Mouse (Mus musculus) heart, embryonic 14.5 days (tissue): ENCODE measurements around the gene Dgkd. TPM values are rescaled to one million over a fixed set of nuclear protein-coding genes. Genes with fewer than 3 reads are reported as not detected.

Source experiments
- ATAC-seq: fragments of 200-750 bp; cut with Nextera tagmentation; 2 replicates; pipeline ENCODE4 v1.8.0; 2017; ENCODE audit warnings: low read depth, moderate TSS enrichment; ENCODE audit not compliant: insufficient number of reproducible peaks, insufficient read depth, low FRiP score
- H3K27ac ChIP-seq, 2 experiments: fragments of 200-500 bp in 1 of 2; fragments of 300-500 bp in 1 of 2; sonication (generic) in 1 of 2; replicated peaks in 1 of 2; 2 replicates each; pipeline ENCODE4 v1.5.1; 2012 to 2014; ENCODE audit warnings: low read depth in 2 of 2, low read length in 2 of 2, control low read depth in 1 of 2, mild to moderate bottlenecking in 1 of 2, mixed read lengths in 1 of 2; ENCODE audit not compliant: control insufficient read depth in 1 of 2, insufficient read depth in 1 of 2
- H3K27me3 ChIP-seq: fragments of 300-500 bp; sonication (generic); 2 replicates; pipeline ENCODE4 v1.6.1; 2014; ENCODE audit warnings: mild to moderate bottlenecking, low read length, control low read depth; ENCODE audit not compliant: control insufficient read depth, insufficient read depth
- H3K36me3 ChIP-seq: fragments of 300-500 bp; sonication (generic); 2 replicates; pipeline ENCODE4 v1.6.1; 2014; ENCODE audit warnings: mild to moderate bottlenecking, control low read depth, low read length, mixed read lengths; ENCODE audit not compliant: control insufficient read depth, insufficient read depth
- H3K4me1 ChIP-seq, 2 experiments: fragments of 200-500 bp in 1 of 2; fragments of 300-500 bp in 1 of 2; sonication (generic) in 1 of 2; 2 replicates each; pipeline ENCODE4 v1.6.1; 2012 to 2014; ENCODE audit warnings: low read length in 2 of 2, control low read depth in 1 of 2, mixed read lengths in 1 of 2; ENCODE audit not compliant: control insufficient read depth in 2 of 2, insufficient read depth in 2 of 2
- H3K4me2 ChIP-seq: fragments of 300-500 bp; sonication (generic); 2 replicates; pipeline ENCODE4 v1.6.1; 2014; ENCODE audit warnings: mild to moderate bottlenecking, low read length
- H3K4me3 ChIP-seq, 2 experiments: fragments of 200-500 bp in 1 of 2; fragments of 300-500 bp in 1 of 2; sonication (generic) in 1 of 2; 2 replicates each; pipeline ENCODE4 v1.5.1; 2012 to 2014; ENCODE audit warnings: low read length in 2 of 2, mild to moderate bottlenecking in 2 of 2, control low read depth in 1 of 2, low read depth in 1 of 2, moderate library complexity in 1 of 2; ENCODE audit not compliant: control insufficient read depth in 1 of 2, insufficient read depth in 1 of 2
- H3K9ac ChIP-seq: fragments of 300-500 bp; sonication (generic); 2 replicates; pipeline ENCODE4 v1.6.1; 2014; ENCODE audit warnings: mild to moderate bottlenecking, low read length
- H3K9me3 ChIP-seq: fragments of 300-500 bp; sonication (generic); 2 replicates; pipeline ENCODE4 v1.6.1; 2016; ENCODE audit warnings: low read length, control low read depth; ENCODE audit not compliant: control insufficient read depth
- WGBS: fragments of 180-500 bp; shearing (Covaris S2); extraction: QIAGEN DNeasy Blood & Tissue Kit; methylation state at CpG from one replicate; pipeline ENCODE4 v1.1.7; 2014; 5-methylcytosine and 5-hydroxymethylcytosine counted together
- polyA plus RNA-seq: library from polyadenylated mRNA; unstranded; fragments of >200 nt; fragmentation: Nextera tagmentation; extraction: Ambion mirVana; gene quantifications from 2 replicates; pipeline ENCODE4 v1.2.1, GENCODE M21; 2014

Gene Dgkd
- polyA plus RNA-seq, 1 experiment from 2014 or later: 24.7 TPM

DNA sequence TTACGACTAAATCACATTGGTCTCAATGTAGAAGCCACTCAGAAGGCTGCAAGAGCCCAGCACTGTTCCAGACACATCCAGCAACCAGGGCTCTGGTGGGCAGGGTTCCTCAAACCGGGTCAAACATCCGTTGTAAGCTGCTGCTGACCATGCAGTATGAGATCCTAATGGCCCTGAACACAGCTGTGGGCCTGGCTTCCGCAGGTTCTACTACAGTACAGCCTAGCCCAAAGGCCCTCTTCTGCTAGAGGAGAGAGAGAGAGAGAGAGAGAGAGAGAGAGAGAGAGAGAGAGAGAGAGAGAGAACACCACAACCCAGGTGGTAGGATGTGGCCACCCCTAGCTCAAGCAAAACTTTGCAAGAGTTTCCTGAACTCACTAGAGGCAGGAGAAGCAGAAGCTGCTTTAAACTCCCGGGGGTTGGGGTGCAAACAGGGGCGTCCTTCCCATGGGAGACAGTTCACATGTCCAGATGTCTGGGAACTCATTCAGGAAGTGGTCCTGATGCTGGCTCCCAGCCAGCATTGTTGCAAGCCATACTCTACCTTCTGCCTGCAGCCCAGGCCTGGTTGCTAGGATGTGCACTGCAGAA, 23.4 kb upstream of the Dgkd start:
- Histone ChIP-seq H3K27ac (no peak overlapping the region), H3K9me3 (no peaks in the 10 kb centered on the region), H3K4me2 (no peak overlapping the region), H3K4me1 (peaks cover 5 to 8% of the 10 kb centered on the region in 2 experiments; a peak in 3 of 4 replicates), H3K4me3 (no peak overlapping the region), H3K9ac (no peak overlapping the region), H3K36me3 (no peaks in the 10 kb centered on the region), H3K27me3 (no peaks in the 10 kb centered on the region)
- peak; percentile 26 for ATAC-seq
- 55% methylated on average over 6 of the region's 6 CpGs for WGBS

DNA sequence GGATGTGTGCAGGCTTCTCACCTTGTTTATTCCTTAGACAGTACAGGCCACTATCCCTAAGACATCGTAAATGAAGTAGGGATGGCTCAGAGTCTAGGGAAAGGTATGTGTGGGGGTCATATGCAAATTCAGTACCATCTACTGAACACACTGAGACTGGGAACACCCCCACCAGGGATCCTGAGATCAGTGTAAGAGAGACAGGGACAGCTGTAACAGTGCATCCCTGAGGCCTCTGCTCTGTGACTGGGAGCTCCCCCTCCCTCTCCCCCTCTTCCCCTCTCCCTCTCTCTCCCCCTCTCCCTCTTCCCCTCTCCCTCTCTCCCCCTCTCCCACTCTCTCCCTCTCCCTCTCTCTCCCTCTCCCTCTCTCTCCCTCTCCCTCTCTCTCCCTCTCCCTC, 16.6 kb upstream of the Dgkd start:
- no peaks in the 10 kb centered on the region for H3K9me3 ChIP-seq
- WGBS: 65% methylated on average over 1 of the region's 1 CpGs

DNA sequence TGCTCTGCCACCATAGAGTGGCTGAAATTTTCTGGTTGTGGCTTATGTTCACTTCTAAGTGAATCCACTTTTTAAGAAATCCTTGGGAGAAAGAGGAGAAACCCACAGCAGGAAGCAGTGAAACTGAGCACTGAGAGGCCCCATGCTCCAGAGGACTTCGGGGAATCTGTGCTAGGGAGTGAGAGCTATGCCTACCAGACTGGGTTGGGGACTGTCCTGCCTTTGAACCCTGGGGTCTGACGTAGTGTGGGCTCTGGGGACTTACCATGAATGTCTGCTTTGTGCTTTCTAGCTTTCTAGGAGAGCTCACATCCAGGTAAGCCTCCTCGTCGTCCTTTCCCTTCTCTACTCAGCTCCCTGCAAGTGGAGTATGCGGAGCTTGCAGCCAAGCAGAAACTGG, 16.1 kb upstream of the Dgkd start:
- no peak overlapping the region for H3K27ac ChIP-seq
- no peak overlapping the region for H3K4me2 ChIP-seq
- no peaks in the 10 kb centered on the region for H3K36me3 ChIP-seq
- WGBS: 46% methylated on average over 5 of the region's 5 CpGs
- no peak overlapping the region for H3K4me3 ChIP-seq
- no peaks in the 10 kb centered on the region for H3K27me3 ChIP-seq
- no peaks in the 10 kb centered on the region for H3K4me1 ChIP-seq
- H3K9me3 ChIP-seq: no peaks in the 10 kb centered on the region
- ATAC-seq: no peak
- no peak overlapping the region for H3K9ac ChIP-seq

More for the DNA sequence above, 16.6 kb upstream of the Dgkd start:
- no peaks in the 10 kb centered on the region for H3K27me3 ChIP-seq
- no peak overlapping the region for H3K4me3 ChIP-seq
- no peak overlapping the region for H3K27ac ChIP-seq
- ATAC-seq: no peak
- no peak overlapping the region for H3K9ac ChIP-seq
- H3K4me2 ChIP-seq: no peak overlapping the region
- H3K4me1 ChIP-seq: no peaks in the 10 kb centered on the region
- no peaks in the 10 kb centered on the region for H3K36me3 ChIP-seq

DNA sequence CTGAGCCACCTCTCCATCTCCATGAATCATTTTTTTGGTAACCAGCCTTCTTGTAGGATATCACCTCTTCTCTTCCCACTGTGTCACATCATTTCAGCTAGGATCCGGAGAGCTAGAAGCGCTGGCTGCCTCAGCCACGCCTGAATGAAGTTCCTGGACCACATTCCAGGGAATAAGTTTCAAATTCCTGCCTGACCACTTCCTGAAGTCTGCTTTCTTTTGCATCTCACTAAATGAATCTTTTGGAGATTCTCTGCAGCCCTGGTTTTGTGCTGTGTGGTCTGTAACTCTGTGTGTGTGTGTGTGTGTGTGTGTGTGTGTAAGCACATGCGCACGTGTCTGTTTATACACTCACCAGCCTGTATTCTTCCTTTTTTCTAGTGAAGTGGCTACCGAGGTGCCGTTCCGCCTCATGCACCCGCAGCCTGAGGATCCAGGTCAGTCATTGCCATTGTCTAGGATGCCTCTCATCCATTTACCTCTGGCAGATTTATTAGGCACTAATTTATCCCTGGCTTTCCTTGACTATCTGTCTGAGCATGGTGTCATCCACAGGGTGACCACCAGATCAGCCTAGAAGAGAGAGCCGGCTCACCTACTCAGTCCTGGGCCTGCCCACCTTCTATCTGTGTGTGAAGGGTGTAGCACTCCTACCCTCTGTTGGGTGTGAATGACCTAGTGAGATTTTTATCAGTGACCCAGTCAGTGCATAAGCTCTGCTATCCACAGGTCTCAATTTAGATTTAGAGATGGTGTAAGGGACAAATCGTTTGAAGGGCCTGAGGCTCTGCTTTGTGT, 12.5 kb upstream of the Dgkd start:
- Histone ChIP-seq H3K4me2 (no peak overlapping the region), H3K27ac (no peak overlapping the region), H3K9ac (no peak overlapping the region), H3K36me3 (no peaks in the 10 kb centered on the region), H3K4me1 (no peaks in the 10 kb centered on the region), H3K9me3 (no peaks in the 10 kb centered on the region), H3K4me3 (no peak overlapping the region), H3K27me3 (no peaks in the 10 kb centered on the region)
- 60% methylated on average over 11 of the region's 11 CpGs for WGBS
- no peak for ATAC-seq

GRCm38 (mm10) chr1:87846801-87847474, 6.1 kb upstream of the Dgkd start:
- Histone ChIP-seq H3K9me3 (0 out of 2 replicates have a peak, but pooled peaks cover 4% of the 10 kb centered on the region), H3K4me3 (no peak overlapping the region), H3K4me1 (peaks cover 8 to 11% of the 10 kb centered on the region in 2 experiments; a peak in 3 of 4 replicates), H3K36me3 (no peaks in the 10 kb centered on the region), H3K4me2 (no peak overlapping the region), H3K9ac (no peak overlapping the region), H3K27me3 (no peaks in the 10 kb centered on the region), H3K27ac (no peak overlapping the region; a peak in 1 of 4 replicates)
- WGBS: 43% methylated on average over 2 of the region's 2 CpGs
- ATAC-seq: no peak

DNA sequence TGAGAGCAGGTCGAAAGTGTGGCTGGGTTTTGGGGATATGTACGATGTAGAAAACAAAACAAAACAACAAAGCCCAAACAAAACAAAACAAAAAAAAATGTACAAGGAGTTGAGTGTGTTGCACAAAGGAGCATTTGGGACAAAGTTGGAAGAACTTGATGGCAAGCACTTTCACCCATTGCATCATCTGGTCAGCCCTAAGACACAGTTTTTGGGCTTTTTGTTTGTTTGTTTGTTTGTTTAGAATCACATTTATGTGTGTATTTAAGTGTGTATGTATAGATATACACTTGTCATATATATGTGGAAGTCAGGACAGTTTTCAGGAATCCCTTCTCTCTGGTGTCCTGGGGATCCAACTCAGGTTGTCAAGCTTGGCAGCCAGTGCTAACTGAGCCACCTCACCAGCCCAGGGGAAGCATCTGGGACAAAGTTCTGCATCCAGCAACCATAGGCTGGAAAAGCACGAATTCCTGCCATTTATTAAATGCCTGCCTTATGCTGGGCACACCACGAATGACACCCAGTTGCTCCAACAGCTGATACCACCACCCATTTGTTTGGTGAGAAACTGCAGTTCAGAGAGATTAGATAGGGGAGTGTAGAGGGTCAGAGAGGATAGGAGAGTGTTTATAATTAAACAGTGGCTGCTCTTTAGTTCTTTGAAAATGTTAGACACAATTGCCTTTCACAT, 5.5 kb upstream of the Dgkd start:
- 0 out of 2 replicates have a peak, but pooled peaks cover 4% of the 10 kb centered on the region for H3K9me3 ChIP-seq
- no peak overlapping the region for H3K4me2 ChIP-seq
- no peaks in the 10 kb centered on the region for H3K36me3 ChIP-seq
- H3K27me3 ChIP-seq: no peaks in the 10 kb centered on the region
- no peak overlapping the region for H3K27ac ChIP-seq
- no peak overlapping the region for H3K4me3 ChIP-seq
- H3K9ac ChIP-seq: no peak overlapping the region
- H3K4me1 ChIP-seq: peaks cover 11% of the 10 kb centered on the region in 2 experiments; a peak in 3 of 4 replicates
- no peak for ATAC-seq
- WGBS: 26% methylated on average over 4 of the region's 4 CpGs

GRCm38 (mm10) chr1:87848237-87848996, 4.7 kb upstream of the Dgkd start:
- no peak overlapping the region for H3K27ac ChIP-seq
- H3K36me3 ChIP-seq: no peaks in the 10 kb centered on the region
- no peaks in the 10 kb centered on the region for H3K27me3 ChIP-seq
- peaks cover 11 to 13% of the 10 kb centered on the region in 2 experiments; a peak in 3 of 4 replicates for H3K4me1 ChIP-seq
- WGBS: 43% methylated on average over 11 of the region's 11 CpGs
- no peak for ATAC-seq
- H3K4me3 ChIP-seq: no peak overlapping the region
- no peak overlapping the region for H3K9ac ChIP-seq
- no peak overlapping the region for H3K4me2 ChIP-seq
- H3K9me3 ChIP-seq: 0 out of 2 replicates have a peak, but pooled peaks cover 4% of the 10 kb centered on the region
